In genomic region chr8:122234055-122234454, GRCm38 (mm10) we compare ENCODE assay signal across 7 mouse cellular contexts. TPM values are rescaled to one million over a fixed set of nuclear protein-coding genes. Genes with fewer than 3 reads are reported as not detected.
DNase-seq lines count a peak whose midpoint lies in the region; ATAC-seq lines count a peak whose summit lies in the region.

No protein-coding gene starts in this region.

- peaks cover 36% of the 10 kb centered on the region for H3K27me3 ChIP-seq in heart, embryonic 13.5 days (replicated peaks)
- H3K27me3 ChIP-seq in forebrain, embryonic 12.5 days: peaks cover 45% of the 10 kb centered on the region

- no peak for ATAC-seq in heart, embryonic 13.5 days (ENCODE audit: extremely low read depth, insufficient number of reproducible peaks, low FRiP score, low TSS enrichment)
- no peak for ATAC-seq in forebrain, embryonic 12.5 days (ENCODE audit: low FRiP score)

- peak; percentile 18 to 41 for DNase-seq in right cerebral cortex, postnatal 36 days (ENCODE audit: low spot score in 2 of 2)
- no peak for DNase-seq in right cerebral cortex, postnatal 14 days
- DNase-seq in cerebellum, postnatal 14 days: peak; percentile 58 to 69
- DNase-seq in layer of hippocampus, adult 9-11 months: peak; percentile 75
- DNase-seq in right cerebral cortex, postnatal 4 days: peak; percentile 30

- no peaks in the 10 kb centered on the region for H3K9me3 ChIP-seq in heart, embryonic 13.5 days
- H3K9me3 ChIP-seq in forebrain, embryonic 12.5 days: no peaks in the 10 kb centered on the region

- 0 out of 2 replicates have a peak overlapping the region, but pooled peaks have one; percentile 22 for H3K4me2 ChIP-seq in heart, embryonic 13.5 days
- H3K4me2 ChIP-seq in forebrain, embryonic 12.5 days: no peak overlapping the region

- H3K36me3 ChIP-seq in heart, embryonic 13.5 days: no peaks in the 10 kb centered on the region
- H3K36me3 ChIP-seq in forebrain, embryonic 12.5 days (replicated peaks): no peaks in the 10 kb centered on the region

- H3K9ac ChIP-seq in heart, embryonic 13.5 days: no peak overlapping the region
- H3K9ac ChIP-seq in forebrain, embryonic 12.5 days: no peak overlapping the region

- peak overlapping the region; percentile 58 for H3K27ac ChIP-seq in heart, embryonic 13.5 days (replicated peaks)
- H3K27ac ChIP-seq in forebrain, embryonic 12.5 days: no peak overlapping the region

- peaks cover 63% of the 10 kb centered on the region for H3K4me1 ChIP-seq in heart, embryonic 13.5 days
- peaks cover 29% of the 10 kb centered on the region for H3K4me1 ChIP-seq in forebrain, embryonic 12.5 days

- WGBS in heart, embryonic 13.5 days: 26% methylated on average over 11 of the region's 11 CpGs
- 42% methylated on average over 11 of the region's 11 CpGs for WGBS in forebrain, embryonic 12.5 days

- H3K4me3 ChIP-seq in heart, embryonic 13.5 days: no peak overlapping the region
- H3K4me3 ChIP-seq in forebrain, embryonic 12.5 days (replicated peaks): no peak overlapping the region

RNA-seq across cellular contexts. Expression of gene Zfpm1, which starts 47.9 kb away (rescaled TPM):
- polyA plus RNA-seq in heart, embryonic 13.5 days (2015; fragmentation: Nextera tagmentation; extraction: Ambion mirVana): 3.8 TPM in 2 replicates
- 0.82 and 1.2 TPM in 2 replicates for polyA plus RNA-seq in forebrain, embryonic 12.5 days (2016; fragmentation: Nextera tagmentation; extraction: Ambion mirVana)
